Mouse (Mus musculus) 416B (cell line): ENCODE measurements around the gene Agbl1.
"Not testable (repeated sequence)": the region's sequence is repeated elsewhere in the genome, so short reads cannot be mapped to it uniquely, and the experiment has no call there.

Experiments
- DNase-seq: peaks from one replicate; pipeline ENCODE4 v3.0.0; 2011; ENCODE audit warnings: low read depth

Gene Agbl1

GRCm38 (mm10) chr7:76594566-76595079 lies 364.9 kb downstream of the Agbl1 start:
- DNase-seq = no peak

- DNase-seq = no peak
Measured at GRCm38 (mm10) chr7:76597812-76598211, 368.1 kb downstream of the Agbl1 start.

DNA sequence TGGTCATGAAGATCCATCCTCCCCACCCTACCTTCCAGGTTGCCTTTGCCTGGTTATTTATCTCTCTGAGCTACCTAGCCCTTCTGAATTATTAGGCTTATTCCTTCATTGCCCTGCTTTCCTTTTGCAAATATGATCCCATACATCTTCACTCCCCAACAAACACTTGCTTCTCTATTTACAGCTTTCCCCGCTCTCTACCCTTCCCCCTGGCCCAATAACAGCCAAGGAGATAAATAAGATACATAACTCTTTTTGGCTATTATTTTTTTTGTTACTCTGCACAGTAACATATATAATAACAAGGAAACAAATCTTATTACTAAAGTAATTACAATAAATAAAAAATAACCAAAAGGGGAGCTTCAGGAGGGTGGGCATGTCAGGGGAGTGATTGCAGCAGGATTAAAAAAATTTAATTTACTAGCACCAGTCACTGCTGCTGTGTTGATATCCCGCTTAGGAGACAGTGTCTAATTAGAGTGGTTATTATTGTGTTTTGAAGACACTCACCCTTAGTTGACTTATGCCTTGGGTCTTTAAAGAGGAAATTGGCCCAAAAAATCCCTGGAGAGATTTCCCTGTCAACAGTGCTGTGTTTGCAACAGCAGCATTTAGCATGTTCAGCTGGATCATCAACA lies 370.5 kb downstream of the Agbl1 start:
- DNase-seq = no peak

- no peak for DNase-seq
Measured at GRCm38 (mm10) chr7:76629528-76629927, 399.8 kb downstream of the Agbl1 start.

DNA sequence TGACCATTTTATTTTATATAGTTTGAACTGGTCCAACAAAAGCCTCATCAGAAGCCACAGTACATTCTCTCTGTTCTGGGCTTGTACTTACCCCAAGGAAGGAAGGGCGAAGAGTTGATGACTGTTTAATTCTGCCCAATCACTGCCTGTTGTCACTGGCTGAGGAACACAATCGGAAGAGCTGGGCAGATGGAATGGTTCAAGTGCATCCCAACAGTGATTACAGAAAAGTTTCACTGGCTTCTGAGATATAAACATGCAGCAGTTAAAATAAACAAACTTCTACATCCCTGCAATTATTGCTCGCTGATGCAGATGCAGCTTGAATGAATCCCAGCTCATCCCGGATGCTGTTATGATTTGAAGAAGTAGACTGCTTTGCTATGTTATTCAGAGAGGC lies 421.3 kb downstream of the Agbl1 start:
- DNase-seq = no peak

DNA sequence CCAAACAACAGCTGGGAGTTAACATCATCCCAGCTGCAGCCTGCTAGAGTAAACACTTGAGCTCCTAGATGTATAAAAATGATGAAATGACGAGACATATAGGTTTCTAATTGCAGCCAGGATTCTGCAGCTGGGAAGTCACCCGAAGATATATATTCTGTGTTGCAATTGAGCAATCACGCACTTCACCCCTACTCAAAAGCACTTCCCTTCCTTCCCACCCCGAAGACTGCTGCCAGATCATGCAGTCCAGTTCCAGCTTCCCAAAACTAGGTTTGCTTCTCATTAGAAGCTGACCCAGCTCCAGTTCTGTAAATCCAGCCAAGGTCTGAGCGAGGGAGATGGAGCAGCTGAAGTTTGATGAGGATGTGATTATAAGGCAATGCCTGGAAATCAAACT lies 431.4 kb downstream of the Agbl1 start:
- DNase-seq = no peak

- no peak for DNase-seq
Measured at GRCm38 (mm10) chr7:76674856-76675255, 445.2 kb downstream of the Agbl1 start.

DNA sequence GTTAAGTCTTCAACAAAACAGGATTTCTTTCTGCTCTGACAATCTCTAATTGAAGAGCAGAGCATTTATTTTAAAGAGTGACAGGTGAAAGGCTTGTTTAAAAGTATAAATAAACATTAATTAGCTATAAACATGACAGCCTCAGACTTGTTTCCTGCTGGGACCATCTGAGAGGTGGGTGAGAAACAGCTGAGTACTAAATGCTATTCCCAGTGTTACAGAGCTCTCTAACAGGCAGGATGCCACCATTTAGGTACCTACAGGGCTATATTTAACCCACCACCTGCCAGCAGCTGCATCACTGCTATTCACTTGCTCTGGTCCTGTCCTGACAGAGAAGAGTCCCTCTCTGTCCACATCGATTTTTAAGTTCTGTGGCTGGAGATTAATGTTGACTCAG lies 471.5 kb downstream of the Agbl1 start:
- DNase-seq = no peak

DNA sequence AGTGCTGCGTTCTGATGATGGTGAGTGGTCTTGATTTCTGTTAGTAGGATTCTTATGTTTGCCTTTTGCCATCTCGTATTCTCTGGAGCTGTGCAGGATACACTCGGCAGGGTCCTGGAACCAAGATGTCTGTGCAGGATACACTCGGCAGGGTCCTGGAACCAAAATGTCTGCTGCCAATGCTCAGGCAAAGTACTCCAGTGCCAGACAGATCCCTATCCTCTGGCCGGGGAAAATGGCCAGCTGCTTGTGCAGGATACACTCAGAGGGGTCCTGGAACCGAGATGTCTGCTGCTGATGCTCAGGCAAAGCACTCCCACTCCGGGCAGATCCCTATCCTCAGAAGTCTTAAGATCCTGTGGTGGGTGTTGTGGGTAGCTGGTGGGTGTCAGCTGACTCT lies 502.5 kb downstream of the Agbl1 start:
- DNase-seq = not testable (repeated sequence)

DNA sequence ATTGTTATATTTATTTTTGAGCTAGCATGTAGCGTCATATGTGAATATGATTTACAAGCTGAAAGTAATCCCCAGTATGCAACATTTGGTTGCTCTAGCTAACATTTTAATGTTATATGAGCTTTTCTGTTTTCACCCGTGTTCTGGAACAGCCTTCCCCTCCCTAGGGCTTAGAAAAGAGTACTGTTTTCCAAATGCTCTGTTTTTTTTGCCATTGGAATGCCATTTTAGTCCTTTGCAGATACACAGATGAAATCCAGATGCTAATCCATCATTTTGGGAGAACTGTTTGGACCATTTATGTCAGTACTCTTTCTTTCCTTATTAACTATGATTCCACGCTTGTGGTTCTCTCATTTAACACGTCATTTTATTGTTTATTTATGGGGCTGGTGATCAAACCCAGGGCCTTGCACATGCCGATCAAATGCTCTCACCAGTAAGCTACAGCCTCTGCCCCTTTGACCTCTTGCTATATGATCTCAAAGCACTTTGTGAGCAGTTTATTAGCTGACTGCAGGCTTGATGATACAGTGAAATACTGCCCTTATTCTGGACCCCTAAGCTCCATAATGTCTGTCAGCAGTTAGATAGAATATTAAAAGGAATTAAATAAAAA lies 547.7 kb downstream of the Agbl1 start:
- DNase-seq = no peak

DNA sequence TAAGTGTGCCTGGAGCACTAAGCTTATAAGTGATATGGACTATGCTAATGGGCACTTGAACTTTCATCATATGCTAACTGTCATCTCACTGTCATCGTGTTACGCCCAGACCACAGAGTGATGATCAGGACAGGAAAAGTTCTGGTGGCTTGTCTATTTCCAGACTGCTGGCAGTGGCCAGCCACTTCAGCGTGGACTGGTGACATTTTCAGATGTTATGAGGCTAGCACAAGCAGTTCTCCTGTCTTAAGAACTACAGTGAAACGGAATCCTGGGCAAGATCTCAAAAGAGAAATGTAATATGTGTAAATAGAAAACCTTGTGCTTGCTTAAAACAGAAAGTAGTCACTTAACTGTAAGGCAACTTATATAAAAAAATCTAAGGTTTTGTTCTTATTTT lies 550.8 kb downstream of the Agbl1 start:
- no peak for DNase-seq

- no peak for DNase-seq
Measured at GRCm38 (mm10) chr7:76788561-76789306, 559.0 kb downstream of the Agbl1 start.

GRCm38 (mm10) chr7:76790041-76790440 lies 560.4 kb downstream of the Agbl1 start:
- no peak for DNase-seq

DNA sequence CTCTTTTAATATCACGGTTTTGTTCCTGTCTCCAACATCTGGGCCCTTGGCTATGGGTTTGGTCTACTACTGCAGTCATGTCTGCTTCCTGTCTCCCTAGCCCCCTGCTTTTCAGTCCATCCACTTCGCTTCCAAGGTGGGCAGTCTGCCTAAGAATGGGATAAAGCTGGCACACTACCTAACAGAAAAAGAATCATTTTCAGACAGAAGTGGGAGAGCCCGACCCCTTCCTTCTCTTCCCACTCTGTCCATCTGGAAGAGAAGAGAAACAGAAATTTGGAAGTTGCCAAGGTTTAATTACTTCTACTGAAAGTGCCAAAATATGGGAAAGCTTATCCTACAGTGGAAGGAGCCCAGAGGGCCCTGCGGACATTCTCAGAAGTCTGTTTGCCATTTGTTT lies 561.6 kb downstream of the Agbl1 start:
- DNase-seq = no peak

DNA sequence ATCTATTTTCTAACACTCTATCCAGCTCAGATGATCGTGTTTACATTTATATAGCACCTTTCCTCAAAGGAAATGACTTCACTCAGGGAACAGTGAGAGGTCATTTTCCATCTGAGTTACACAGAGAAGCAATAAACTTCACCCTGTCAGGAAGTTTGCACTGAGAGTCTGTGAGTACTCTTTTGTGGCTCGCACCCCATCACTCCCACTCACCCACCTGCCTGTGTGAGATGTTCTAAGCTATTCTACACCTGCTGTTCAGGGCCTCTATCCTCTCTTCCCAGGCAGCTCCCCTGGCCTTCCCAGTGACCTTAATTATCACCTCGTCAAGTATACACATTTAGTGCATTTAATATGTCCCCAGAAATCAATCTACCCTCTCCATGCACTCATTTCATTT lies 580.3 kb downstream of the Agbl1 start:
- no peak for DNase-seq

GRCm38 (mm10) chr7:76820571-76820970 lies 590.9 kb downstream of the Agbl1 start:
- DNase-seq = no peak

DNA sequence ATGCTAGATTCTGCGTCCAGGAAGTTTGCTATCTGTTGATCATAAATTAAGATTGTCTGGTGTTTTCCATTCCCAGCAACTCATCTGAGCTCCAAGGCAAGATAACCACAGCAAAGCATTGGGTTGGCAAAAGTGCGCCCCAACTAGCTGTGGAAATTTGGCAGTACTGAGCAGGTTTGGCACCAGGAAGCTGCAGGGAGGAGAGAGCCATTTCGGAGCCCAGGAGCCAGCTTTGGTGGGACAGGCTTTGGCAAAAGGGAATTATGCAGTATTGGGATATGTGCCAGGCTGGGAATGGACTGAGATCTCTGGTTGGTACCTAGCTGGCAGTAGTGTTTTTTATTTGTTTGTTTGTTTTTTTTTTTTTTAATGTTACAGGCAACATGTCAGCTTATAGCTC lies 612.5 kb downstream of the Agbl1 start:
- DNase-seq = no peak

DNA sequence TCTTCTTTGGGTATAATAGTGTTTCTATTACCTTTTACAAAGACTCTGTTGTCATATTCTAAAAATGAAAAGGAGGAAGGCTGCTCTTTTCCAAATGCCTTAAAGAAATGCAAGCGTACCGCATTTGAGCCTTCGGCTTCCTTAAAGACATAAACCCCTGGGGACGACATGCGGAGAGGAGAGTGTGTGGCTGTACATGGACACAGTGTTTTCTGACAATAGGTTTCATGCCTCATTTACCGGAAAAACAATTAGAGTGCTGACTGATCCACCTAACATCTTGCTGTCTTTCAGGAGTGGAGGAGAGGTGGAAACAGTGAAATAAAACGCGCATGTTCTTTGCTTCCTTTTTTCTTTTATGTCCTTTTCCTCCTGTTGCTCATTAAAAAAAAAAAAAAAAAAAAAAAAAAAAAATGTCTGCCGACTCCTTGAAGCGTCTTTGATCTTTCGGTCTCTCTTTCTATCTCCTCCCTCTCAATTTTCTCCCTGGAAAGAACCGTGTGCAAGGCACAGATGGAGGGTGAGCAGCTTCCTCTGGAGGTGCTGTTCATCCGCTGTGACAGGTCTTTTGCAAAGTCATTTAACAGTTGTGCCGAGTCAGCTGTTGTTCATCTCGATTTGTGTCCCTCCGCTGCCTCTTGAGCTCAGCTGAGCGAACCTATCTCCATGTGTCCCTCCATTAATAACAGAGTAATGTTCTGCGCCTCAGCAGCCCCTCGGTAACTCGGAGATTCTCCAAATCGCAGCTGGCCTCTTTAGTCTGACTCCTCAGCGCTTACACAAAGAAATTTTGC lies 659.9 kb downstream of the Agbl1 start:
- DNase-seq = no peak

- DNase-seq = no peak
Measured at GRCm38 (mm10) chr7:76904096-76904495, 674.4 kb downstream of the Agbl1 start.

DNA sequence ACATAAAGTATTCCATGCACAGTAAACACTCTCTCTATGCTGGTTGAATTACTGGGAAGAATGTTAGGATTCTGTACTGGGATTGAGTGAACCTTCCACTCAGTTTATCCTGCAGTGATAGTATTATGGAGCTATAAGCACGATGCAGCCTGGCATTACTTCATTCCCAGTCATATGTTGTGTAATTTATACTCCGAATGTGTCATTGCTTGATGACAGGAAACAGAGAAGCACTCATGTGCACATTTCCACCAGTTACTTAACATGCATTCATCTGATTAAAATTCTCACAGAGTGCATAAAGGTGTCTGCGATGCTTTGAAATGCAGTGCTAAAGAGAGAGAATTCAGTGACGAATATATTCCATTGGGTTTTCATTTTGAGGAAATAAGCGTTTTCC lies 682.0 kb downstream of the Agbl1 start:
- no peak for DNase-seq

DNA sequence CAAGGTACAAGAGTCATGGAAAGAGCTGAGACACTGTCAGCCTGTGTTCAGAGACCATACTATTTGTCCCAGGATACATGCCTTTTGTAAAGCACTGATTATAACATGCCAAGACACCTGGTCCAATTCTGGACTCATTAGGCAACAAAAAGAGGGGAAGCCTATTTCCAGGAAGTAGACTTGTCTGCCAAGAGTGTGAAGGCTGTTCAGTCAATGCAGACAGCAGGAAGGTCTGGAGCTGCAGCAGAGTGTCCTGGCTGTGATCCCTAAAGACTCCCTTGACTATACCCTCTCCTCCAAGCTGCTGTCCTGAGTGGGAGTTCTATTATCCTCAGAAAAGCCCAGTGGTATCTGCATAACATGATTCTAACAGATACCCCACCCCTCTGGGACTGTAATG lies 689.2 kb downstream of the Agbl1 start:
- no peak for DNase-seq

DNA sequence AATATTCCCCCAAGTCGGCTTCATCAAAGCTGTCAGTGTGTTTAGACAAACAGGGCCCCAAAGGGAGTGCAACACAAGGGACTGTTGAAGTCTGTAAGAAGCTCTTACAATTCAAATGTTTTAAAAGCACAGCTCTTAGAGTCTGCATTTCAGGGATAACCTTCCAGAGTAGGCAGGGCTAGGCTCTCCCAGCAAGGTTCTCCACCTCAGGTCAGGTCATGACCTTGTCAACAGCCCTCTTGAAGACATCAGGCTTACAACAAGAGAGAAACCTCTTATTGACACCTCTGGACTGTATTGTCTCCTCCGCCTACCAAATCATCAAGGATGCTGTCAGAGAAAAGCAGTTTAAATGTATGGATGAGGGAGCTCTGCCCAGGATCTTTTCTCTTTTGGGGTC lies 692.0 kb downstream of the Agbl1 start:
- no peak for DNase-seq
